Mouse (Mus musculus) spleen, postnatal 36 days (tissue): ENCODE measurements at regions not wholly inside any gene's neighbourhood (a gene's known extent, or its start where the extent isn't known, plus 50 kb on each side); places are given as distances from the start of the nearest gene placed in this dataset.

Experiments used
- DNase-seq, 2 experiments: peaks; one replicate each; pipeline ENCODE4 v3.0.0; 2022; ENCODE audit warnings: low spot score in 2 of 2, mixed read lengths in 1 of 2

- no peak for DNase-seq
Observed at GRCm38 (mm10) chr14:24731872-24732525, 245.1 kb downstream of the Rps24 start.

GRCm38 (mm10) chr14:24733326-24733725 lies 246.4 kb downstream of the Rps24 start:
- DNase-seq: no peak

GRCm38 (mm10) chr14:24738869-24739268 lies 251.9 kb downstream of the Rps24 start:
- no peak for DNase-seq

DNA sequence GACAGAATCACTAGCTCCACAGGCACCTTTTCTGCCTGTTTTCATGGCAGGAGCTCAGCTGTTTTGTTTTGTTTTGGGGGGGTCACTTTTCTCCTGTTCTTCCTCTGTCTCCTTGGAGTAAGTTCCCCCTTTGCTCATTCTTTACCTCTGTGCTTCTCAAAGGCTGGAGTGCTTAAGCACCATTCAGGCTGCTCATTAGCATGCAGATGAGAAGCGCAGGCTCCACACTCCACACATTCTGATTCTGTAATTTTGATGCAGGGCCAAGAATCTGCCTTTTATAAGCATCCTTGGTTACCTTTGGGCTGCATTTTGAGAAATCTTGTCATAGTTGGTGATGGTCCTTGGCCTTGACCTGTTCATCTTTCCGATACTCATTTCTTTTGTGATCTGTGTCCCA lies 257.5 kb downstream of the Rps24 start:
- DNase-seq: no peak

DNA sequence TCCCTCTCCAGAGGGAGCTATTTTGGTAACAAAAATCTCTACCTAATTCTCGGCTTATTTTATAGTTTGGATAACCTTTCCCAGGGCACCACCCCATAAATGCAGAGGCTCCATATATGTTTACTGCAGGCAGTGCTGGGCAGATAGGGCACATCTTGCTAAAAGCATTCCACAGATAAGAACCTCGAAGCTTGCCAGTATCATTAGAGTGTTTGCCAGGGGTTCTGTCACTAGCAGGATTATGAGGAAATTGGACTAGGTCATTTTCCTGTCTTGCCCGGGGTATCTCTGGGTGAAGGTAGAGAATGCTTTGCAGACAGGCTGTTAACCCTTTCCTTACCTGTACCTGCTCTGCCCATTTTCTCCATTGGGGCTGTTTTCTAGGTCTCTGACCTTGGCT lies 258.8 kb downstream of the Rps24 start:
- no peak for DNase-seq

DNA sequence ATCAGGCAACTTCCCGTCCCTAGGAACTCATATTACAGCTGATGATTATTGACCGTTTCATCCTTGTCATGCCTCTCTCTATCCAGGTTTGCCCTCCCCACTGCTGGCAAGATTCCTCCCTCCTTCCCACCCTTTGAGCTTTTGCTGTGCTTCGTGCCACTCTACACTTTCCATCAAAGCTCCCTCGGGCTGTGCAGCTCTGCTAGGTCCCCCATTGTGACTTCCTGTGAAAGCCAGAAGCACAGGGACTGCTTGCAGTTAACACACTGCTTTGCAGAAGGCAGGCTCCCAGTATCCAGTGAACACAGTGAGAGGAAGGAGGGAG lies 260.5 kb downstream of the Rps24 start:
- DNase-seq: no peak

DNA sequence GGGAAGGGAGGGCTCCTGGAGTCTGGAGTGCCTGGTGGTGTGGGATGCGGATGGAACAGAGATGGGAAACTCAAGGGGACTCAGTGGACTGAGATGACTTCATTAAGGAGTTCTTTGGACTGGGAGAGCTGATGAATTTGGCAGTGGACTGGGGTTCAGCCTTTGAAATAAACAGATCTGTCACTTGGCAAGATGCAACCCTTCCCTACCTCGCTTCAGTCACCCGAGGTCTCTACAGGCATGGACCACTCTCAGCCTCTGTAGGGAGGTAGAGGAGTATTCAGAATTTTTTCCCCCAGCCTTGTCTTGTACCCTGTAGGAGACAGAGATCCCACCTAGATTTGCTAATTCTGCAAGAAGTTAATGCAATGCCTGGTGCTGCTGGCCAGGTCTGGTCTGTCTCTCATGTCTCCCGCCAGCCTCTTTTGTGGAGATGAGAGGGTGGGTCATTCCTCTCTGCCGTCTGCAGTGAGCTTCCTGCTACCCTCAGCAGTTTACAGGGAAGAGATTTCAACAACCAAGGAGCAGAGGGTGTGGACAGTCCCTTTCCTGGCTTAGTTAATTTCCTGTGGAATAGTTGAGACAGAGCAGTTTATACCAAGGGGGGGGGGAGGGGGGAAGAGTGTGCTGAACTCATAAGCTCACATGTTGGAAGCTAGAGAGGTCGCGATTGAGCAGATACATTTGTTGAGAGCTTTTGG lies 261.0 kb downstream of the Rps24 start:
- no peak for DNase-seq

- DNase-seq: no peak
Observed at GRCm38 (mm10) chr14:24748497-24748862, 261.6 kb downstream of the Rps24 start.

- no peak for DNase-seq
Observed at GRCm38 (mm10) chr14:24749313-24749712, 262.4 kb downstream of the Rps24 start.

GRCm38 (mm10) chr14:24751227-24751626 lies 264.3 kb downstream of the Rps24 start:
- no peak for DNase-seq

- no peak for DNase-seq
Observed at GRCm38 (mm10) chr14:24754753-24755152, 267.8 kb downstream of the Rps24 start.

- no peak for DNase-seq
Observed at GRCm38 (mm10) chr14:24755426-24756117, 268.6 kb downstream of the Rps24 start.

GRCm38 (mm10) chr14:24757302-24757701 lies 270.4 kb downstream of the Rps24 start:
- DNase-seq: no peak

GRCm38 (mm10) chr14:24757843-24758242 lies 270.9 kb downstream of the Rps24 start:
- DNase-seq: no peak

DNA sequence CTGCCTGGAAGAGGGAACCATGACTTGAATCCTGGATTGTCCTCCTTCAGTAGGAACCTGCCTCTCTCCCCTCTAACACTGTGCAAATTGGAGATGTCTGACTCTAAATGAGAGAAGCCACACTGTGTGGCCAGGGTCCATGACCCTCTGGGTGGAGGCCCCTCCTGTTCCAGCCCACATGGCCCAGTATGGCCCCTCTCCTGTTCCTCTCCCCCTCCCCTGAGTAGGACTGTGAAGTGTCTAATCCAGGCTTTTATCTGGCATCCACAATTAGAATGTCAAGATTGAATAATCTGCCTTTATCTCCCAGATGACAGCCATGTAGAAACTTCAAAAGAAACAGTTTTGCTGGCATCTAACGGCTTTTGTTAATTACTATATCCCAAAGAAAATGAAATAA lies 274.0 kb downstream of the Rps24 start:
- no peak for DNase-seq

GRCm38 (mm10) chr14:24762468-24763274 lies 275.7 kb downstream of the Rps24 start:
- DNase-seq: no peak

DNA sequence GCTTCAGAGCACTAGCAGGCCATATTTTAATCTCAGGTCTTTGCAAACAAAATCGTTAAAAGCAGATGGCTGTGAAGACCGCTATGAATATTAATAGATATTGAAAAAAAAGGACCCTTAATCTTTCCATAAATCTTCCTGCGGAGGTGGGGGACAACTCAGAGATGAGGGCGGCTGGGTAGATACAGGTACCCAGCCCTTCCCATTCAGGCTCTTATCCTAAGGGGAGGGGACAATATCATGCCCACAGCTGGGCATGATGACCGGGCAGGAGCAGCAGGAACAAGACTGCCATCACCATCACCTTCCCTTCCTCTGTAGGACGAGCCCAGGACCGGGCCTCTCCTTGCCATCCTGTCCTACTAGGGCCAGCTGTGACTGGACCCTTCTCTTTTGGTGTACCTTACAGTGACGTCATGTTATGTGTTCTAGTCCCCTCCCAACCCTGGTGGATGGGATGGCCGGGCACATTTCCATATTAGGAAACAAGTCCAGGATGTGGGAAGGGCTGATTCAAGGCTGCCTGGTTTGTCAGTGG lies 276.4 kb downstream of the Rps24 start:
- DNase-seq: no peak

GRCm38 (mm10) chr14:24763845-24764244 lies 276.9 kb downstream of the Rps24 start:
- no peak for DNase-seq

DNA sequence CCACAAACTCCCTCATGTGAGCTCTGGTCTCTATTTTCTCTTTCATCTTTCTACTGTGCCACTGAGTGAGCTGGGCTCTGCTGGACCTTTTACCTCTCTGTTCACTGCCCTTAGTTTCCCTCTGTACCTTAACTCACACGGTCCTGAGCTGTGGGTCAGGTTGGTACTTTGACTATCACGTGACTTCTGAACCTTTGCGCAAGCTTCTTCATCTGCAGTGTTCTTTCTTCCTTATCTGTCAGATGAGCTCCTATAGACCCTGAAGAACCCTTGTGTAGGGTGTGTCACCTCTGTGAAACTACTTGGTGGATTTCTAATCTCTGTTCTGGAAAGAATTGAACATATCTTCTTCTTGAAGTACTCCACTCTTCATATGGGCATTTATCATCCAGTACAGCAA lies 279.3 kb downstream of the Rps24 start:
- no peak for DNase-seq

GRCm38 (mm10) chr14:24766690-24767089 lies 279.8 kb downstream of the Rps24 start:
- no peak for DNase-seq

DNA sequence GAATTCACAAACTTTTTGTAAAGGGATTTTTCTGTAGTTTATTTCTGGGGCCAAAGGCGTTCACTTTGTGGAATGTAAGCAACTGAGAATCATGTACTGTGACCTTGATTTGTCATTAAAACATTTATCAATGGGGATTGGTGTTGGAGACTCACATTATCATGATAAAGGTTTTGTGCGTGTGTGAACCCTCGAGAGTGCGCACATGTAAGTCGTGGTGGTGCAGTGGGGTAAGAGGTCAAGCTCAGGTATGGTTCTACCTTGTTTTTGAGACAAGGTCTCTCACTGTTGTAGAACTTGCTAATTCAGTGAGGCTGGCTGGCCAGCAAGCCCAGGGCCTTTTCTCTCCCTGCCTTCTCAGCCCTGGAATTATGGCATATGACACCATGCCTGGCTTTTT lies 280.4 kb downstream of the Rps24 start:
- DNase-seq: no peak

DNA sequence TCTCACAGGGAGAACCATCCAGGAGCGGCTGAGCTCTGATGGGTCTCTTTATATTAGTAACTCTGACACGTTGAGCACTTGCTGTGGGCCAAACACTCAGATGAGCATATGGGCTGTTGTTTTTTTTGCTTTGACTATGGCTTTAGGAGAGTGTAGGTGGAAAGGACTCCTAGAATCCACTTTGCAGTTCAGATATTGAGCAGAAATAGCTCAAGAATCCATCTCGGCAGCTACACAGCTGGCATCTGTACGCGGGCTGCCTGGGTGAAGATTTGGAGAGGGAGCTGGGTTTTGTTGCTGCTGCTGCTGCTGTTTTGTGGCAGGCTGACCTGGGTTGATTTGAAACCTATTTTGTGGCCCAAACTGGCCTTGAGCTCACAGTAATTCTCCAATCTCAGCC lies 281.0 kb downstream of the Rps24 start:
- no peak for DNase-seq
